Mouse (Mus musculus) thymus, adult 2 months (tissue): ENCODE results near the gene Gstm3.

ENCODE experiments used
- CTCF ChIP-seq: fragments of 200-500 bp; IDR thresholded peaks from 2 replicates; pipeline ENCODE4 v1.5.1; 2012; ENCODE audit warnings: mild to moderate bottlenecking, control low read depth, low read length, moderate library complexity, borderline replicate concordance; ENCODE audit not compliant: control insufficient read depth, poor library complexity, insufficient read depth; ENCODE audit errors: extremely low read depth
- POLR2A ChIP-seq: fragments of 200-500 bp; IDR thresholded peaks from 2 replicates; pipeline ENCODE4 v1.6.1; 2012; ENCODE audit warnings: mild to moderate bottlenecking, low read length, control low read depth, moderate library complexity; ENCODE audit not compliant: control insufficient read depth, poor library complexity, insufficient read depth; ENCODE audit errors: extremely low read depth

GRCm38 (mm10) chr3:107974237-107974636 is 5.2 kb upstream of the Gstm3 start:
- TF ChIP-seq POLR2A: no peak
- no peak for TF ChIP-seq CTCF
